Mouse (Mus musculus) kidney, postnatal 0 days (tissue): ENCODE data around the gene Eef1b2. TPM values are rescaled to one million over a fixed set of nuclear protein-coding genes. Genes with fewer than 3 reads are reported as not detected.

Source experiments
- ATAC-seq: fragments of 200-750 bp; cut with Nextera tagmentation; replicated peaks from 2 replicates; pipeline ENCODE4 v1.8.0; 2017; ENCODE audit warnings: low read depth, moderate number of reproducible peaks, moderate TSS enrichment, moderate library complexity; ENCODE audit not compliant: low FRiP score
- DNase-seq: peaks from one replicate; pipeline ENCODE4 v3.0.0-alpha.2; 2016; ENCODE audit warnings: low spot score
- H3K27ac ChIP-seq: fragments of 300-500 bp; sonication (generic); 2 replicates; pipeline ENCODE4 v1.5.1; 2014; ENCODE audit warnings: mild to moderate bottlenecking
- H3K27me3 ChIP-seq: fragments of 300-500 bp; sonication (generic); 2 replicates; pipeline ENCODE4 v1.6.1; 2014; ENCODE audit warnings: low read length, mixed read lengths; ENCODE audit not compliant: insufficient read depth
- H3K36me3 ChIP-seq: fragments of 300-500 bp; sonication (generic); 2 replicates; pipeline ENCODE4 v1.6.1; 2014; ENCODE audit warnings: low read length, mixed read lengths; ENCODE audit not compliant: insufficient read depth
- H3K4me1 ChIP-seq: fragments of 300-500 bp; sonication (generic); replicated peaks from 2 replicates; pipeline ENCODE4 v1.6.1; 2014; ENCODE audit warnings: antibody characterized with exemption, low read length, mixed read lengths; ENCODE audit not compliant: insufficient read depth
- H3K4me2 ChIP-seq: fragments of 300-500 bp; sonication (generic); 2 replicates; pipeline ENCODE4 v1.6.1; 2014; ENCODE audit warnings: mild to moderate bottlenecking, low read length, moderate library complexity, mixed read lengths
- H3K4me3 ChIP-seq: fragments of 300-500 bp; sonication (generic); replicated peaks from 2 replicates; pipeline ENCODE4 v1.5.1; 2014; ENCODE audit warnings: low read depth, low read length
- H3K9ac ChIP-seq: fragments of 300-500 bp; sonication (generic); 2 replicates; pipeline ENCODE4 v1.6.1; 2014; ENCODE audit warnings: low read depth, low read length
- H3K9me3 ChIP-seq: fragments of 300-500 bp; sonication (generic); replicated peaks from 2 replicates; pipeline ENCODE4 v1.6.1; 2016; ENCODE audit warnings: low read length, inconsistent platforms, mixed read lengths
- CTCF ChIP-seq: IDR thresholded peaks from 2 replicates; pipeline ENCODE4 v1.5.1; 2016; ENCODE audit warnings: antibody characterized with exemption, low read depth, mild to moderate bottlenecking, moderate library complexity
- WGBS: fragments of 180-500 bp; shearing (Covaris S2); extraction: QIAGEN DNeasy Blood & Tissue Kit; methylation state at CpG from one replicate; pipeline ENCODE4 v1.1.7; 2014; 5-methylcytosine and 5-hydroxymethylcytosine counted together
- microRNA-seq: library from miRNA; unstranded; fragments of <30 nt; microRNA quantifications from one replicate; pipeline ENCODE4, GENCODE M21; 2016
- polyA plus RNA-seq: library from polyadenylated mRNA; unstranded; fragments of >200 nt; fragmentation: Nextera tagmentation; extraction: Ambion mirVana; gene quantifications from 2 replicates; pipeline ENCODE4 v1.2.1, GENCODE M21; 2015

Eef1b2 gene
- polyA plus RNA-seq, 1 experiment from 2014 or later = 580 TPM

- ATAC-seq = no peak
- Histone ChIP-seq H3K36me3 (no peaks in the 10 kb centered on the region), H3K4me2 (peak overlapping the region; percentile 41), H3K4me1 (0 out of 2 replicates have a peak, but pooled peaks cover 7% of the 10 kb centered on the region), H3K27me3 (no peaks in the 10 kb centered on the region), H3K27ac (no peak overlapping the region), H3K9me3 (no peaks in the 10 kb centered on the region), H3K9ac (no peak overlapping the region), H3K4me3 (no peak overlapping the region)
- 31% methylated on average over 22 of the region's 22 CpGs for WGBS
- no peak for TF ChIP-seq CTCF
- DNase-seq = peak; percentile 18
These were observed 37.0 kb downstream of the Eef1b2 start for GRCm38 (mm10) chr1:63213478-63214270.

- H3K9ac ChIP-seq = no peak within 1 kb of the TSS
- DNase-seq (no peak), ATAC-seq (no peak)
- H3K27me3 ChIP-seq = no peaks in the 10 kb centered on the region
- no peaks in the 10 kb centered on the region for H3K36me3 ChIP-seq
- H3K4me1 ChIP-seq = 0 out of 2 replicates have a peak, but pooled peaks cover 7% of the 10 kb centered on the region
- H3K9me3 ChIP-seq = no peaks in the 10 kb centered on the region
- 44% methylated on average over 3 of the region's 3 CpGs for WGBS
- peak within 1 kb of the TSS; percentile 41 for H3K4me2 ChIP-seq
- H3K27ac ChIP-seq = no peak within 1 kb of the TSS
- H3K4me3 ChIP-seq = no peak within 1 kb of the TSS
- no peak for TF ChIP-seq CTCF
These were observed 37.6 kb downstream of the Eef1b2 start, which contains the start of gene Gpr1 for GRCm38 (mm10) chr1:63214271-63214558. Gene Gpr1, minus strand, starts transcription at chr1:63214543.

DNA sequence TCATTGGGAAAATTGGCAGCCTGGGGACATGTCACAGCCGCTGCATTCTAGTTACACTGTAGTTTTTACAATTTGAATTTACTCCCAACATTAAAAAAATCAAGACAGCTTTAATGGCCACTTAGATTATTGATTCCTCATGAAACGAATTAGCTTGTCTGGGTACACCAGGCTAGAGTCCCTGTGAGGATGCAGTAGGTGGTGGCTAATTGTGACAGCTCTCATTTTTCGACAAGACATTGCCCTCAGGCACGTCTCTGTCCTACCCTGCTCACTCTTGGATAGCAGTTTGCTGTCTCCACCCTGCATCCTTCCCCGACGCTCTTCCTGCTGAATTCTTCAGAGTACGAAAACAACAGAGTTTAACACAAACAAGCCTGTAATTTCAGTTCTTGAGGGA lies 38.0 kb downstream of the Eef1b2 start:
- DNase-seq (no peak), ATAC-seq (no peak)
- TF ChIP-seq CTCF = no peak
- H3K9ac ChIP-seq = no peak overlapping the region
- no peak overlapping the region for H3K4me3 ChIP-seq
- H3K4me1 ChIP-seq = 0 out of 2 replicates have a peak, but pooled peaks cover 7% of the 10 kb centered on the region
- 39% methylated on average over 7 of the region's 7 CpGs for WGBS
- H3K36me3 ChIP-seq = no peaks in the 10 kb centered on the region
- no peak overlapping the region for H3K4me2 ChIP-seq
- H3K27me3 ChIP-seq = no peaks in the 10 kb centered on the region
- no peak overlapping the region for H3K27ac ChIP-seq
- H3K9me3 ChIP-seq = no peaks in the 10 kb centered on the region

GRCm38 (mm10) chr1:63219277-63219676 lies 42.7 kb downstream of the Eef1b2 start:
- no peak for TF ChIP-seq CTCF
- WGBS = 93% methylated on average over 4 of the region's 4 CpGs
- Histone ChIP-seq H3K9ac (no peak overlapping the region), H3K4me1 (0 out of 2 replicates have a peak, but pooled peaks cover 4% of the 10 kb centered on the region), H3K36me3 (no peaks in the 10 kb centered on the region), H3K4me3 (no peak overlapping the region), H3K27ac (no peak overlapping the region), H3K4me2 (no peak overlapping the region), H3K27me3 (no peaks in the 10 kb centered on the region), H3K9me3 (no peaks in the 10 kb centered on the region)
- no peak for DNase-seq
- ATAC-seq = no peak

DNA sequence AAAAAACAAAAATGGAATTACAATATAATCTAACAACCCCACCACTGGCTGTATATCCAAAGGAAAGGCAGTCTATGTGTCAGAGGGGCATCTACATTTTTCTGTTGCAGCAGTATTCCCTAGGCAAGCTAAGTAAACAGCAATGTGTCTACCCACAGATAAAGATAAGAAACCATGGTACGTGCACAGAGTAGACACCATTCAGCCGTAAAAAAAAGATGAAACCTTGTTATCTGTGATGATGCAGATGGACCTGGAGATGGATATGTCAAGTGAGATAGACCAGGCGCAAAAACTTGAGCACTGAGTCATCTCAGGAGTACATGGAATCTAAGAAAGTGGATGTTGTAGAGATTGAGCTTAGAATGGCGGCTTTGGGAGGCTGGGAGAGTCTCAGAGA lies 48.4 kb downstream of the Eef1b2 start:
- no peaks in the 10 kb centered on the region for H3K27me3 ChIP-seq
- no peak overlapping the region for H3K4me3 ChIP-seq
- no peak overlapping the region for H3K27ac ChIP-seq
- H3K4me1 ChIP-seq = no peaks in the 10 kb centered on the region
- no peak overlapping the region for H3K9ac ChIP-seq
- no peaks in the 10 kb centered on the region for H3K36me3 ChIP-seq
- TF ChIP-seq CTCF = no peak
- H3K4me2 ChIP-seq = no peak overlapping the region
- 86% methylated on average over 4 of the region's 4 CpGs for WGBS
- ATAC-seq (no peak), DNase-seq (no peak)
- H3K9me3 ChIP-seq = no peaks in the 10 kb centered on the region

DNA sequence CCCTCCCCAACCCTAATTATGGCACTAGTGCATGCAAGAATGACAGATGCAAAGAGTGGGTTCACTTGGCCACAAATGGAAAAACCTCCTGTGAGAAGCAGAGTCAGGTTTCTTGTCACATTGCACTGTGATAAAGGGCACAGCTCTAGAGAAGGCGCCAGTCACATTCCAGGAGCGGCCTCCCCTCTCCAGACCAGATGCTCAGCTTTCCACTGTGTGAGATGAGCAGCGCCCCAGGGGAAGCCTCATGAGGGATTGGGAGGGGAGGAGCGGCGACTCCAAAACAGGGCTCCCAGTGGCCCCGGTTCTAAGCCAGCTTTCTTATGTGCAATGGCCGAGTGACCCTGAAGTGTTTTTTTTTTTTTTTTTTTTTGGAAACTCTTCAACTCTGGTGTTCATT lies 49.3 kb downstream of the Eef1b2 start:
- Histone ChIP-seq H3K9me3 (no peaks in the 10 kb centered on the region), H3K9ac (no peak overlapping the region), H3K27me3 (no peaks in the 10 kb centered on the region), H3K4me1 (no peaks in the 10 kb centered on the region), H3K36me3 (no peaks in the 10 kb centered on the region), H3K4me3 (no peak overlapping the region), H3K4me2 (no peak overlapping the region), H3K27ac (no peak overlapping the region)
- no peak for ATAC-seq
- no peak for TF ChIP-seq CTCF
- WGBS = 10% methylated on average over 7 of the region's 7 CpGs
- DNase-seq = peak; percentile 56

GRCm38 (mm10) chr1:63227241-63227640 lies 50.6 kb downstream of the Eef1b2 start:
- no peak overlapping the region for H3K4me2 ChIP-seq
- H3K9ac ChIP-seq = no peak overlapping the region
- H3K27ac ChIP-seq = no peak overlapping the region
- WGBS = 40% methylated on average over 5 of the region's 5 CpGs
- TF ChIP-seq CTCF = no peak
- H3K4me1 ChIP-seq = no peaks in the 10 kb centered on the region
- no peak for DNase-seq
- no peaks in the 10 kb centered on the region for H3K9me3 ChIP-seq
- no peaks in the 10 kb centered on the region for H3K36me3 ChIP-seq
- no peaks in the 10 kb centered on the region for H3K27me3 ChIP-seq
- no peak for ATAC-seq
- no peak overlapping the region for H3K4me3 ChIP-seq

Small RNAs within 50 kb of the gene (microRNA-seq; reads per million reads assigned to microRNA genes)
- not detected for gene Gm24557
- gene Gm27512 = not detected

Other genes starting within 250 kb of the Eef1b2 start
- gene Ino80d, start 62.2 kb upstream of the Eef1b2 start, polyA plus RNA-seq = 6.2 and 6.5 TPM in 2 replicates
- 178 and 181 TPM in 2 replicates for gene Ndufs1, start within 50 bp of the Eef1b2 start, polyA plus RNA-seq
- 0.15 and 0.17 TPM in 2 replicates for gene Gpr1, start 37.7 kb downstream of the Eef1b2 start, polyA plus RNA-seq
- 2.3 and 2.5 TPM in 2 replicates for gene Zdbf2, start 96.4 kb downstream of the Eef1b2 start, polyA plus RNA-seq